Mouse (Mus musculus) layer of hippocampus, postnatal 14 days (tissue): Measurements from ENCODE around the gene Zfp568. TPM values are rescaled to one million over a fixed set of nuclear protein-coding genes. Genes with fewer than 3 reads are reported as not detected.

Experiments
- DNase-seq, 2 experiments: peaks; one replicate each; pipeline ENCODE4 v3.0.0; 2021 to 2022; ENCODE audit warnings: low spot score in 2 of 2, mixed read lengths in 1 of 2
- total RNA-seq, 2 experiments: library from RNA; stranded (reverse); gene quantifications; 2 replicates each; pipeline ENCODE4 v1.2.3; 2021

Zfp568 gene
- total RNA-seq, 2 experiments from 2014 or later: 5.1 to 5.3 TPM

DNA sequence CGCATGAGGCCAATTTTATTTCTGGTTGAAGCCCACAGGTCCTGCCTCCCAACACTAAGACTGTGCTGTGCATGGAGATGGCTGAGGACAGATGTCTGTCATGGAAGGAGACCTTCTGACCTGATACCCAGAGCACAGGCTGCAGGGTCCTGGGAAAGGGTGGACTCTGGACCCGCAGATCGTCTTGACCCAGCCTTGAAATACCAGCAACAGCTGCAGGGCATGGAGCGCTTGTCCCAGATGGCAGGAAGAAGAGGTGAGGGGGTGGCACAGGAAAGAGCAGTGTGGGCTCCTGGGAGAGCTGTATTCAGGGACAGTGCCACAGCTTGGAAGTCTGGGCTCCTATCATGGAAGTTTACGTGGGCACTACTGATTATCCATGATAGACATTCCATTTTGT, 3.8 kb downstream of the Zfp568 start:
- no peak for DNase-seq

DNA sequence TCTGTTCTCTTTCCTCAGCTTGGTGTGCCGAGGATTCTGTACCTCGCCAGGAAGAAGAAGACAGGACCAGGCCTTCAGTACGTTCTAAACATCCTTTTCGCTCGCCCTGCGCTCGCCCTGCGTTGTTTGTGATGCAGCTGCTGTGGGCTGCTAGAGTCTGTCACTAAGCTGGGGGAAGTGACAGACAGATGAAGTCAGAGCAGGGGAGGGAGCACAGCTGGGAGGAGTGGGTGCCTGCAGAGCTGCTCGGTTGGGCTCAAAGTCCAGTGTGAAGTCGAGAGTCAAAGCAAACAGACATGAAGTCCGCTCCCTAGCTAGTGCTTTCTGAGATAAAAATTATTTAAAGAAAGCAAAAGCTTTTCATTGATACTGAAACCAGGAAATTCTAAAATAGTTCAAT, 5.3 kb downstream of the Zfp568 start:
- no peak for DNase-seq

DNA sequence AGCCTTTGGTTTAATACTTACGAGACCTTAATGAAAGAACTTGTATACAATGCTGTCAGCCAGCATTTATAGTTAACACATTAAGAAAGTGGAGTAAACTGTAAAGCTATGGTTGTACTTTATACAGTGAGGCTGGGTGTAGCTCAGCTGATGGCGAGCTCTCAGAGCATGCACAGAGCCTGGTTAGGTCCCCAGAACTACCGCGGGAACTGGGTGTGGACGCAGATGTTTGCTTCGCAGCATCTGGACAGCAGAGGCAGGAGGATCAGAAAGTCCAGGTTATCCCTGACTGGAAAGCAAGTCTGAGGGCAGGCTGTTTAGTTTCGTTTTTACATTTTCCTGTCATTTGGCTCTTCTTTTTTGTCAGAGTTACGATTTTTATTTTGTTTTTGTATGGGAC, 8.9 kb downstream of the Zfp568 start:
- no peak for DNase-seq

DNA sequence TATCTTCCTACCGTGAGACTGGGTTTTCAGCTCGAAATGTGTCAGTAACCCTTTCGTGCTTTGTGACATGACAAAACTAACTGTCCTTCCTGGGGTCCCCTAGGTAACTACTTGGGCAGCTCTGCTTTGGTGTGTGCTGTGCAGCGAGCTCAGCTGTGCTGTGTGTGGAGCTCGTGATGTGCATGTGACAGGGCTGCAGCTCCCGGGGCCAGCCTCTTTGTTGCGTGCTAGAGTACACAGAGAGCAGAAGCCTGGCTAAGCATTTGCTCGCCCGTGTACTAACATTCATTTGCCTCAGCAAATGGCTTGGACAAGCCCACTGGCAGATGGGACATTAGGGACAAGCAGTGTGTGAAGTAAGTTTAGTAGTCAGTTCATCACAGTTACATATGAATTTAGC, 9.6 kb downstream of the Zfp568 start:
- no peak for DNase-seq

DNA sequence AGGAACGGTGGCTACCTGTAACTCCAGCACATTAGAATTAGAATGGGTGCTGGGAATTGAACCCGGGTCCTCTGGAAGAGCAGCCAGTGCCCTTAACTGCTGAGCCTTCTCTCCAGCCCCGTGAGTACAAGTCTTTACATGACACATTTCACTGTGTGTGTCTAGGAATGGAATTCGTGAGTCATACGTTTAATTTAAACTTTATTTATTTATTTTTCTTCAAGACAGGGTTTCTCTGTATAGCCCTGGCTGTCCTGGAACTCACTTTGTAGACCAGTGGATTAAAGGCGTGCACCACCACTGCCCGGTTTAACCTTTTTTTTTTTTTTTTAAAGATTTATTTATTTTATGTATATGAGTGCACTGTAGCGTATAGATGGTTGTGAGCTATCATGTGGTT, 11.4 kb downstream of the Zfp568 start:
- no peak for DNase-seq

DNA sequence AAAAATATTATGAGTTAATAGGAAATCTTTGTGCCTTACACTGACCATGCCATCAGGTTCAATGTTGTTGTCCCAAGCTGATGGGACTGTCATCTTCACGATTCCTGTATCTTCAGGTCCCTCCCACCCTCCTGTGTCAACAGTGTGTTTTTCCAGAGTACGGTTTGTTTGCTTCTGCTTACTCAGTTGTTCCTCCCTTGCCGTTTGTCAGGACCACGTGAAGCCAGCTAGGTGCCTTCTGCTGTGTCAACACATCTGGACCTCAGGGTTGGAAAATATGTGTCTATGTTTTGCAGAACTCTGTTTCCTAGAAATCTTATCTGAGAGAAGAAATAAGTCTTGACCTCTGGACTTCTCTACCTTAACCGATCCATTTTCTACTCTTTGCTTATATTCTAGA, 16.8 kb downstream of the Zfp568 start:
- no peak for DNase-seq

DNA sequence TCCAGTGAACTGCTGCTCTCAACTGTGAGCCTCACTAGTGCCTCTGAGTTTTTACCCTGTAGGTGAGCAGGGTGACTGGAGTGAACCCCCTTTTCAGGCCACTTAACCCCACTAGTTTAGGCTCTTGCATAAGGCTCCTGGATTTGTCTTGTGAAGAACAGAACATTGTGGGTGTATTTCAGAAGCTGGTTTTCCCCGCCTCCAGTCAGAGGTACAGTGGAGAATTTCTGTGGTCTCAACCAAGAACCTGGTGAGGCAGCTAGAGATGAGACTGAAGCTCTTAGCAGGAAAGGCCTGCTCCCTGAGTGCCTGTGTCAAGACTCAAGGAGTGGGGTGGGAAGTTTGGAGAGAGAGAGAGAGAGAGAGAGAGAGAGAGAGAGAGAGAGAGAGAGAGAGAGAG, 23.8 kb downstream of the Zfp568 start:
- no peak for DNase-seq

DNA sequence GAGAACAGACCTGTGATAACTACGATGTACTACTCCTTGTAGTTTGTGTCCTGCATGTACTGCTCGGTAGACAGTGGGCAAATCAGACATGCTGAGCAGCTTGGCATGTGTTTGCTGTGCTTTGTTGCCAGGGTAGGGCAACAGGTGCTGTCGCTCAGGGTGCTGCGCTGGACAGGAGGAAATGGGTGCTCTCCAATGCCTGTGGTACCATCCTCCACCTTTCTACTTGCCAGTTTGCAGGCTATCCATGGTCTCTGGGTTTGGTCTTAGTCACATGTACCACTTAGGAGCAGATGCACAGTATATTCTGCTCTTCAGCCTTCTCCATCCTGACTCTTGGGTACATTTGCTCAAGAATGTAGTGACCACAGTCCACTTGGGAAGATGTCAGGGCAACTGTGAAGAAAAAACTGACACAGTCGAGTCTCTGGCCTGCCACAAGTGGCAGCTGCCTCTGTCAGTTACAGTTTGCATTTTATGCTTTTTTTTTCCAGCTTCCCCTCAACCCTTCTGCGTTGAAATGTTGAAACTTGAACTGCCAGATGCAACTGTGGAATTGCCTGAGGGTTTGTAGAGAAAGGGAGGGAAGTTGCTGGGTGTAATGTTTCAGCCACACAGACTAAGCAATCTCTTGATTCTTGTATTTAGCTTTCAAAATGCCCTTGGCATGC, 24.4 kb downstream of the Zfp568 start:
- DNase-seq: no peak

DNA sequence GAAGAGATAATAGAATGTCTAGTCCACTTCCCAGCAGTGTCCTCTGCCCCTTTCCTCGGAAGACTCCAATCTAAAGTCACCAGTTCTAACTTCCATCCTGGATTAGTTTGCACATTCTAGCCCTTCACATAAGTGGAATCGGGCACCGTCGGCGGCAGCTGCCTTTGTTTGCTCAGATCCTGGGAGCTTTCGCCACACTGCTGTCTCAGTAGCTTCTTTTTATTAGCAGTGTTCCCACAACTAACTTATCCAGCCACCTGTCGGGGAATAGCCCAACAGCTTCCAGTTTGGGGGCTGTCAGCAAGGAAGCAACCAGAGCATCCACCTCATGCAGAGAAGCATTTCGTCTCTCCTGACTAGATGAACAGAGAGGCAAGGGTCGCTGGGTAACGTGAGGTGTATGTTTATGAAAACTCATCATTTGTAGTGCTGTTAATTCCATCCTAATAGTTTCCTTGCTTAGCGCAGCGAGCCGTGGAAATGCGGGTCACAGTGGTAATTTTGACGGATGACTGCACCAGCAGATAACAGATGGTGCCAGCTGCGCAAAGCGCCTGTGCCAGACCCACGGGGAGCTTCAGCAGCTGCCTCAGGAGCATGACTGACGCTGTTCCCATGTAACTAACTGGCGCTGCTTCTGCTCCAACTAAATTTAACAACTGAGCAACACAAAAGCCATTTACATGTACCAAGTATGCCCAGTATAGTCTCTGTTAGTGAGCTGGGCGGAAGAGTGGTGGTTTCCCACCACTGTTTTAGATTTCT, 25.7 kb downstream of the Zfp568 start:
- peak; percentile 40 to 48 for DNase-seq

DNA sequence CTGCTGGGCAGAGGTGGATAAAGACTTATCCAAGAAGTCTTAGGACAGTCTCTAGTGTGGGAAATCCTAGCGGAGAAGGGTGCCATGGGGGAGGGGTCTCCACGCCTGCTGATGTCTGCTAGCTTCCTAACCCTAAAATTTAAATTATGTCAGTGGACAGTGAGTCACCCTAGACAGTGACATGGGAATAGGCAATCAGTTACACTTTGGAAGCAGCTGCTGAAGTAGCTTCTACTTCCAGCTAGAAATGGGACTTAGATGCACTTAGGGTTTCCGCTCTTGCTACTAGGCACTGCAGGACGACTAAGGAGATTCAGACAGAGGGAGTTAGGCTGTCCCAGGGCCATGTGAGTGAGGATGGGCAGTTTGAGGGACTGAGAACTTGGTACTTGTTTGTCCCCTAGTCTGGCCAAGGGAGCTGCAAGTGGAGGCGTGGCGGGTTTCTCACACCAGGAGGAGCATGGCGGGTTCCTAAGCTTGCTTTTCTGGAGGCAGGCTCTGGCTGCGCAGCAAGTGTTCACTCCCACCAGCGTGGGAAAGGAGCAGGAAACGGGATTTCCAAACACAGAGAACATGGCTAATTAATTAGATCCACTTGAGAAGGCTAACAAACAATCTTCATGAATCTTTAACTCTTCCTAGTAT, 26.9 kb downstream of the Zfp568 start:
- DNase-seq: no peak

DNA sequence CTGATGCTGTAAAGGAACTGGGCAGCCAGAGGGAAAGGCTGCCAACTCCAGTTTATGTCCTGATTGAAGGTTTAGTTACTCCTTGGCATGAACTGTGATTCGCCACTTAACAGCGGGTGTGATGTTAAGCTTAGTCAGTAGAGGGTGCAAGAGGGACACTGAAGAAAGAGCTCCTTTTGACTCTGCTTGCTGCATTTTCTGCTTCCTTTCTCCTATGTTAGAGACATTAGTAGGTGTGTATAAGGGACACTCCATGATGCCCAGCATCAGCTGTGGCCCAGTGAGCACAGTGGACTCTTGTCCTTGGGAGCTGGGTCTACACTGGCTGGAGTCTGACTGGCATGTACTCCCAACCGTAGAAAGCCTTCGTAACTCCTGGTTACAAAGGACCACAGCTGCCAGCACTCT, 29.2 kb downstream of the Zfp568 start:
- peak; percentile 55 to 71 for DNase-seq

DNA sequence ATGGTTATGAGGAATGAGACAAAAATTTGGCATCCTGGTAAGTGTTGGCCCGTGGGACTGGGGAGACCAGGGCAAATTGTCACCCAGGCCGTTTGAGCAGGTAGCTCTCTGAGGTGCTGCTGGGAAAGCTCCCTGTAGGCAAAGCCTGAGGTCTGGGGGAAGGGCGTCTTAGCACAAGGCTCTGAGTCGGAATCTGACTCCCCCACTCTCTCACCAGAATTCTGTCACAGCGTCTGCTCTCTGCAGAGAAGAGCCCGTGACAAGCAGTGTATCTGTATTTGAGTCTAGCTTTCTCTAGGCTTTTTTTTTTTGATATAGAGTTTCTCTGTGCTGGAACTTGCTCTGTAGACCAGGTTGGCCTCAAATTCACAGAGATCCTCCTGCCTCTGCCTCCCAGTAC, 33.5 kb downstream of the Zfp568 start:
- DNase-seq: no peak

DNA sequence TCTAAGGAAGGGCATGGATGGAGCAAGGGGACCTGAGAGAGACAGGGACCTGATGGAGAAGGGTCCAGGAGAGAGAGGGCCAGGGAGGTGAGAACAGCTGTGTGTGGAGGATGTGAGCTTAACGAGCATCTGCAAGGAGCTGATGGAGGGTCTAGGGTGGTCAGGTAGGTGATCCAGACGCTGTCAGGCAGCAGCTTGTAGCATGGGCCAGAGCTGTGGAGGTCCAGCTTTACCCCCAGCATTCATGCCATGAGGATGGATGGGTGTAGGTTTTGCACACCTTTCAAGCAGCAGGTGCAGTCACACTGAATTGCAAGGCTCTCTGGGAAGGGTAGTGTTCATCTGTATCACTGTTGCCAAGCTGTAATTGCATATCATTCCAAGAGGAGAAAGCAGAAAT, 35.8 kb downstream of the Zfp568 start:
- no peak for DNase-seq

DNA sequence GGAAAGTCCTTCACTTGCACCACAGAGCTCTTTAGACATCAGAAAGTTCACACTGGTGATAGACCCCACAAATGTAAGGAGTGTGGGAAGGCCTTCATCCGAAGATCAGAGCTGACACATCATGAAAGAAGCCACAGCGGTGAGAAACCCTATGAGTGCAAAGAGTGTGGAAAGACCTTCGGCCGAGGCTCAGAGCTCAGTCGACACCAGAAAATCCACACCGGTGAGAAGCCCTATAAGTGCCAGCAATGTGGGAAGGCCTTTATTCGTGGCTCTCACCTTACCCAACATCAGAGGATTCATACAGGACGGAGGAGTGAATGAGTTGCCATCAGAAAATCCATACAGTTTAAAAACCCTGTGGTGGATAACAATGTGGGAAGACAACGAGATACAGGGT, 39.6 kb downstream of the Zfp568 start:
- DNase-seq: no peak

DNA sequence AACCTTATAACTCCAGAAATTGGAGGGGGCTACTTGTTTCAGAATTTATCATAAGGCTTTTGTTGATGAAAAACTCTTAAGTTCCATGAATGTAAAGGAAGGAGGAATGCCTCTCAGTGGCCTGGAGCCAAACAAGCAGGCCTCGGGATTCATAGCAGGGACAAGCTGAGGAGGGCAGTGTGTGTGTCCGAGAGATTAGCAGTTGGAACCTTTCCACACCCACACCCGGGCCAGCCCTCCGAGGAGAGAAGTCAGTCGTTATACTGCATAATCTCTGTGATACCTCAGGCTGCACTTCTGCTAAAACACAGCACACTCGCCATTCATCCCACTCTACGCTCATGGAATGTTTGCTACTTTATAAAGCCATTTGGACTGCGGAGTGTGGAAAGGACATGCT, 40.0 kb downstream of the Zfp568 start:
- DNase-seq: no peak

DNA sequence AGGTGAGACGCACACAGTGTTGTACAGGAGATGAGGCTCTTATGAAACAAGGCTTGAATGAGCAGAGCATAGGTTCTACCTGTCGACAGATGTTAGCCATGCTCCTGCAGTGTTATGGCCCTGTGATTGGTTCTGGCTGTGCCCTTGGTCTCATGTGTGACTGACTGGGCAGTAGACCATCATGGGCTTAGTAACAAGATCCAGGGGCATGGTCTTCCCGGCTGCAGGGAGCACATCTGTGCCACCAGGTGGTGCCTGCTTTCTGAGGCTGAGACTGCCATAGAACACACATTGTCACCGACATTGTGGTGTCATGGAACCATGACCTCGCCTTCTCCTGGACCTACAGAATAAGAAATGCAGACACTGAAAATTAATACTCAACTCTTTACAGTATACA, 41.6 kb downstream of the Zfp568 start:
- DNase-seq: no peak

DNA sequence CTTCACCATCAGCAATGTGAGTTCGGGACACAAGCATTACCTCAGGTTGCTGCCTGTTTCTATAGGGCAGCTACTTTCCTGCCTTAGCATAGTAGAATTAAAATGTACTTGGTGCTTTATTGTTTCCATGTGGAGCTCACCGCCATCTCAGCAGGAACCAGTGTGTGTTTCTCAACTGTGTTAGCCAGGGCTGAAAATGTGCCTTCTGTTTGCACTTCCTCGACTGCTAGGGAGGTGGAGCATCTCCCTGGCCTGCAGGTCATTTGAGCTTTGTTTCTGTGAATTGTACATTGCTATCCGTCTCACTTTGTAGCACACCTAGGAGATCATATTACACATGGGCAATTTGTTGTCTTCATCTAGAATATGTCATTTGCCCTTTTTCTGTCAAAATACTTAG, 43.6 kb downstream of the Zfp568 start:
- DNase-seq: no peak

DNA sequence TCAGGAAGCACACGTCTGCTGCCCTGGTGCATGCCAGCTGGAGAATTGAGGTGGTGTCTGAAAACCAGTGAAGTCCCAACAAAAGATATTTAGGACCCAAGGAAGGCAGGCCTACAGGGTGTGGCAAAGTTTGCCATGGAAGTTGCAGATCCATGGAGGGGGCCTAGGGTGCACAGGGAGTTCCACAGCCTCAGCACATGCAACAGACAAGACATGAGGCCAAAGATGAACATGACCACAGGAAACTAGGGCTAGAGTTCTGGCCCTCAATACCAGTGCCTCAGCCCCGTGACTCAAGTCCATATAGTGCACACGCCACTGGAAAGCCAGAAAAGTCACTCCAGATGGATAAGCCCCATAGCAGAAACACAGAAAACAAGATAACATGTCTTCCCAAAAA, 44.8 kb downstream of the Zfp568 start:
- DNase-seq: no peak

DNA sequence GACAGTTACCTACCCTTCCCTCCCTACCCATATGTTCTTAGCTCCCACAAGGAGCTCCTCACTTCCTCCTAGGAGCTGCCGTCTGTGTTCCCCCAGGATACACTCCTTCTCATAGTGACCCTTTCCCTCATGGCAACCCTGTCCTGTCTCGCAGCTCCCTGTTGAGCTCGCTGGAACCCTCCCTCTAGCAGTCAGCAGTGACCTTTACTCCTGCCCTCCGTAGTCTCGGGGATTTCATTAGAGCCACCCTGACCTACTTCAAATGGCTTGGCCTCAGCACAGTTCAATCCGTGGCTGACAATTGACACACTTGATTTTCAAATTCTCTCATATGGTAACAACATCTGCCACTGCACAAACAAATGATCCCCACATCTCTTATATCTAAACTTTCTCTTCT, 46.9 kb downstream of the Zfp568 start:
- DNase-seq: no peak

DNA sequence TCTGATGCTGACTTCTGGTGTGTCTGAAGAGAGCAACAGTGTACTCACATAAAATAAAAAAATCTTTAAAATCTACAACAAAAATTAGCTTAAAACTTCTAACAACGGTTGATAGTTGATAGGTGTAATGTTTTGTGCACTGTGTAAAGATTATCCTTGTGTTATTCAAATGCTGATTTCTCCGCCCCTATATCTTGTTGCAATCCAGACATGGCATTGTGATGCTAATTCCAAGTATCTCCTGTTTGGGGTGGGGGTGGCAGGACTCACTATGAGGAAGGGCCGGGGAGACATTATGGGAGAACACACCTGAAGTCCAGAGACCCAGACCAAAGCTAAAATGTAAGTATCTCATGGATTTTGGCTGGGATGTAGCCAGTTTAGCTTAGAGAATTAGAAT, 47.6 kb downstream of the Zfp568 start:
- no peak for DNase-seq

DNA sequence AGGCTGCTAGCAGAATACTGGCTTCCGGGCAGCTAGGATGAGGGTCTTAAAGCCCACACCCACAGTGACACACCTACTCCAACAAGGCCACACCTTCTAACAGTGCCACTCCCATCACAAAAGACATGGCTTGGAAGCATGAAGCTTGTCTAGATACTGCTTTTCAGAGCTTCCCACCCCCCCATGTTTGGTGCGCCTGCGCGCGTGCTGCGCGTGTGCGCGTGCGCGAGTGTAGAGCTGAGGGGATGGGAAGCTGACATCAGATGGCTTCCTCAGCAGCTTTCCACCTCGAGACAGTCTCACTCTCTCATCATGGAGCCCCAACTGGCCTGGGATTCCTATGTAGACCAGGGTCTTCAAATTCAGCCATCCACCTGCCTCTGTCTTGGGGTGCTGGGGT, 50.6 kb downstream of the Zfp568 start:
- no peak for DNase-seq

DNA sequence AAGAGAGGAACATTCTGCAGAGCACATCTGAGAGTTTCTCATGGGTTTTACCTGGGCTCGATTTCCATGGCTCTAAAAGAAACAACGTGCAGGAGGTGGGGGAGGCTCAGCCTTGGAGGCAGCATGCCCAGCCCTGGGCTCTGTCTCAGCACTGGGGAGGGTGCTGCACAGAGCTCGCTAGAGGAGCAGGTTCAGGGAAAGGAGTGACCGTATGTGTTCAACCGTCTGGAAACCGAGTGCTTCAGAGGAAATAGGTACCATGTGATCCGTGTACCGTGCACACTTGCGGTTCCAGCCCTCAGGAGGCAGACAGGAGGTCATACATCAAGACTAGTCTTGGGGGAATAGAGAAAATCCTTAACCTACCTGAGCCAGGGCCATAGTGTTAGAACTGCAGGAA, 60.6 kb downstream of the Zfp568 start:
- no peak for DNase-seq

DNA sequence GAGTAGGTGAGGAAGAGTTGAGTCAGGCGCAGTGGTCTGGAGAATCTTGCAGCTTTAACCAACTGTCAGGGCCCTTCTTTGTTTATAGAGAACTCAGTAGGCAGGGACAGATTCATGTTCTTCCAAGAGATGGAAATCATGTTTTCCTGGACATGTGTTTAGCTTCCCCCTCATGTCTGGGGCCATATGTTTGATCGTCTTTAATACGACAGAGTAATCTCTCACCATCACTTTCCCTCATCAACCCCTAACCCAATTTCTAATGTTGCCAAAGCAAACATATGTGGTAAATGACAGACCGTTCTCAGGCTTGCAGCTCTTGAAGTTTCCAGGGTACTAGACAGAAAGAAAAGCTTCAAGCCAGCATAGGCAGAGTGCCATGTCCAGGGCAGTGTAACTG, 64.4 kb downstream of the Zfp568 start:
- DNase-seq: peak in 1 of 2 experiments; percentile 58
